Mouse (Mus musculus) adrenal gland, postnatal 25 days (tissue): ENCODE data around the gene B4galnt2. TPM values are rescaled to one million over a fixed set of nuclear protein-coding genes. Genes with fewer than 3 reads are reported as not detected.

Experiments used
- DNase-seq: peaks from one replicate; pipeline ENCODE4 v3.0.0; 2021; ENCODE audit warnings: mixed read lengths
- microRNA-seq, 2 experiments: library from miRNA; unstranded; fragments of <30 nt; microRNA quantifications; one replicate each; pipeline ENCODE4 v1.2.0; 2021
- total RNA-seq: library from RNA; stranded (reverse); gene quantifications from 2 replicates; pipeline ENCODE4 v1.2.3, GENCODE M21; 2021

B4galnt2 gene
- total RNA-seq, 1 experiment from 2014 or later, result not detected

DNA sequence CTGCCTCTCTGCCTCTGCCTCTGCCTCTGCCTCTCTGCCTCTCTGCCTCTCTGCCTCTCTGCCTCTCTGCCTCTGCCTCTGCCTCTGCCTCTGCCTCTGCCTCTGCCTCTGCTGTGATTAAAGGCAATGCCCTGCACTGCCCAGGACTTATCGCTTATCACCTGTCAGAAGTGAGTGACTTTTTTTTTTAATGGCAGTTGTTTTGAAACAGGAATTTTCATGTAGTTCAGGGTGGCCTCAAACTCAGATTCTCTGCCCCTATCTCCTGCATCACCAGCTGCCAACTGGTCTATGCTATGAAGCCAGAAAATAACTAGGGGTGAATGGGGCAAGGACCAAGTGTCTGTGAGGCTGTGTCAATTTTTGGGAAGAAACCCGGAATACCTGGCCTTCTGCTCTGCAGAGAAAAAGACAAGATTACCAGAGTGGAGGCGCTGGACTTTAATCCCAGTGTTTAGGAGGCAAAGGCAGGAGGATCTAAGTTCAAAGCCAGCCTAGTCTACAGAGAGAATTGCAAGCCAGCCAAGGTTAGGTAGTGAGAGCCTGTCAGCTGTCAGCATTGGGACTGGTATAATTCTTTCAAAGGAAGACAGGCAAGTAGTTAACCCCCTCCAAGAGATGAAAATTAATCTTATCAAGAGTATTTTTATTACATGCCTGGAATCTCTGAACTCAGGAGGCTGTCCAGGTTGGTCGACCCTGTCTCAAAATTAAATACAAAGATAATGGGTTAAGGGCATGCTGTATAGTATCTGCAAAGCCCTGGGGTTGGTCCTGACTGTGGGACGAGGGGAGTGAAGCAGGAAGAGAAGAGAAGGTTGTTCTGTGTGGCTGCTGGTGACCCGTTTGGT is 88.1 kb downstream of the B4galnt2 start:
- no peak for DNase-seq

DNA sequence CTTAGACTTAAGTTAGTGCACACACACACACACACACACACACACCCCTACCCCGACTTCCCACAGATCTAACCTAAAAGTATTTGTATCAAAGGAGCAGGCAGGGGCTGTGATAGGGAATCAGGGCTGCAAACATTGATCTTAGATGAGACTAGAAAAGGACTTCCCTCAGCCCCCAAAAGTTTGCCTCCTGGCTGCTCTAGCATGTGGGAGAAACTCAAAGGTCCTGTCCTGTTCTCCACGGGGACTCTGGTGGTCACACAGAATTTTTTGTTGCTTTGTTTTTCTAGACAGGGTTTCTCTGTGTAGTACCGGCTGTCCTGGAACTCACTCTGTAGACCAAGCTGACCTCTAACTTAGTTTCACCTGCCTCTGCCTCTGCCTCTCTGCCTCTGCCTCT is 89.1 kb downstream of the B4galnt2 start:
- DNase-seq, result no peak

DNA sequence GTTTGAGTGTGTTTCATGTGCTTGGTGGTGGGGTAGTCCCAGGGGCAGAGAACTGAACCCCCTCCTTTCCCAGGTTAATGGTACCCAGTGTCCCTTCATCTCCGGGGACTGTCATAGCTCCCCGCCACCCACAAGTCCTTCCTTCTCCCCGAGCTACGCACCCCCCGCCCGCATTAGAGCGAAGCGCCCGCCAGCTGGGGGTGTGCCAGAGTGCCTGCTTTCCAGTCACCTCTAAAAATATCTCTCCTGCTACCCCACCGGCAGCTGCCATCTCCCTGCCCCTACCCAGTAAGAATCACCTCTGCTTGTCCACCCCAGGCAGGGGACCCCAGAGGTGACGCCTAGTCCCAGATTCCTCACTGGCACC is 89.8 kb downstream of the B4galnt2 start:
- peak; percentile 81 for DNase-seq

DNA sequence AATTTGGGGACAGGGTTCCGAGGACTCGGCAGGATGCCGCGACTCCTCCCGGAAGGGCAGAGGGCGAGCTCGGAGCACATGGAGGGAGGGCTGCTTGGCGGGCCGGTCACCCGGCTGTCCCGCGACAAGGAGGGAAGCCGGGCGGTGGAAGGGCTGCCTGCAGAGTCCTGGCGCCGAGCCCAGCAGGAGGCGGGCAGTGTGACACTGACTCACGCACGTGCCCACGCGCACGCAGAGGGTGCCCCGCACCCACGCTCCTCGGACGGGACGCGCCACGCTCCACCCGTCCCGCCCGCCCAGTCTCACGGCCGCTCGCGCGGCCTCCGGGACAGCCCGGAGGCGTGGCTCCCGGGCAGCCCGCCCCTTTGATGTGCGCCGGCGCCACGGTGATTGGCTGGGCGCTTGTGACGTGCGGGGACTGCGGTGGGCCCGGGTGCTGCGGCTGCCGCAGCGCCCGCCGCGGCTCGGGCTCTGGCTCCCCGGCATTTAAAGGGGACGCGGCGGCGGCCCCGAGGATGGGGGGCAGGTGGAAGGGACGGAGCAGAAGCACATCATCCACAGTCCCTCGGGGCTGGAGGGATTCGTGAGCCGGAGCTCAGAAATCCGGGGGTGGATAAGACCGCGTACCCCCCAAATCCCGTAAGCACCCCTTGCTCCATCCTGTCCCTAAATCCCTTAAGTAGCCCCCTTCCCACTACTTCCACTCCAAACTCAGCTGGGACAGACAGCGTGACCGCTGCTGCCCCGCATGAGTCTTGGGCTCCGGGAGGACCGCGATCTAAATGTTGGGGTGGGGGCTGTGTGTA is 90.4 kb downstream of the B4galnt2 start, which contains the start of gene Phospho1:
Phospho1 (plus strand) TSS at position 429 of the 806 bp plus-strand sequence.
- DNase-seq, result peak; percentile 95

DNA sequence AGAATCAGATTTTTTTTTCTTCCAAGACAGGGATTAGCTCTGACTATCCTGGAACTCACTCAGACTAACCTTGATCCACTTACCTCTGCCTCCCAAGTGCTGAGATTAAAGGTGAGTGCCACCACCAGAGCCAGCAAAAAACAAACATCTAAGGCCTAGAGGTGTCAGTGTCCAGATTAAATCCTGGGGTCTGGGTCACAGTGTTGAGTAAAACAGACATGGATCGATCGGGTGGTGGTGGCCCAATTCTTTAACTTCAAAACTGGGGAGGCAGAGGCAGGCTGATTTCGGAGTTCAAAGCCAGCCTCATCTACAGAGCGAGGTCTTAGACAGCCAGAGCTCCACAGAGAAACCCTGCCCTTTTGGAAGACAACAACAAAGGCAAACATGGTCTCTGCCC is 92.3 kb downstream of the B4galnt2 start:
- no peak for DNase-seq

DNA sequence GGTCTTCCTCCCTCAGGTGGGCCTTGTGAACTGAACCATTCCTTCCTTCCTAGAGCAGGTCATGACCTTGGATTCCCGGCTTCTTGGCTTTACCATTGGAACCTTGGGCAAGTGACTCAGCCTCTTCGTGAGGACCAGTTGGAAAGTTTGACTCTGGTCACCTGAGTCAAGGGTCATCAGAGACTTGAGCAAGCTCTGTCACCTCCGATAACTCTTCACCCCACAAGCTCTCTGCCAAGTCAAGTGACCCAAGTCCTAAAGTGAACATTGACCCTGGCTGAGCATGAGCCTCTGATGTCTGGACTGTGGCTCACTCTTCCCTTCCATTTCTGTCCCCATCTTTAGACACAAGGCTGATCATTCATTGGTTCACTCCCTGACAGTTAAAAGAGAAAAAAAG is 93.2 kb downstream of the B4galnt2 start:
- DNase-seq, result no peak

DNA sequence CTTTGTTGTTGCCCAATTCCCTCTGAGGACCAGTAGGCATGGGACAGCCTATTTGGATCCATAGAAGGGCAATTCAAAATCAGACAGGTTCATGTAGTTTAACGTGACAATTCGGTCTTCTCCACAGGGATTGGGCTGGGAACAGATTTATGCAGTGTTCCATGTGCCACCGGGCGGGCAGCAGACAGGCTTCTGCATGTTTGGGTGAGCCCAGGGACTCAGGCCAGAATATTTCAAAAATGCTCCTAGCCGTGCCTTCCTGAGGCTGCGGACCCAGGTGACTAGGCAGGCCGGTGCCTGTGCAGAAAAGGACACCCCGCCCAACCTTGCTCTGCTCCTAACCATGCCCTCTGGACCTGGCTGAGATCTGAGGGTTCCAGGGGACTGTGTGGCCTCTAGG is 95.6 kb downstream of the B4galnt2 start:
- no peak for DNase-seq

Small RNA genes lying within 50 kb of the gene (microRNA-seq; reads per million reads assigned to microRNA genes)
- 0 reads per million in 2 experiments for gene Mir3063

Other genes starting within 250 kb of the B4galnt2 start
- 225 and 315 TPM in 2 replicates for gene Phb, start 247.9 kb downstream of the B4galnt2 start, total RNA-seq
- 40.8 and 51.1 TPM in 2 replicates for gene Zfp652, start 202.2 kb downstream of the B4galnt2 start, total RNA-seq
- 1.1 and 1.4 TPM in 2 replicates for gene B130006D01Rik, start 191.3 kb downstream of the B4galnt2 start, total RNA-seq
- 133 and 225 TPM in 2 replicates for gene Phospho1, start 90.4 kb downstream of the B4galnt2 start, total RNA-seq
- gene Gngt2, start 77.7 kb downstream of the B4galnt2 start, total RNA-seq, result 16.2 and 20.1 TPM in 2 replicates
- 15.2 and 16.7 TPM in 2 replicates for gene Abi3, start 72.4 kb downstream of the B4galnt2 start, total RNA-seq
- 3.9 and 5.1 TPM in 2 replicates for gene Igf2bp1, start 91.0 kb upstream of the B4galnt2 start, total RNA-seq
- gene Gip, start 109.7 kb upstream of the B4galnt2 start, total RNA-seq, result not detected in 2 replicates
- 85.0 and 87.0 TPM in 2 replicates for gene Snf8, start 120.0 kb upstream of the B4galnt2 start, total RNA-seq
- gene Ube2z, start 150.5 kb upstream of the B4galnt2 start, total RNA-seq, result 46.2 and 48.4 TPM in 2 replicates
- 260 and 278 TPM in 2 replicates for gene Atp5g1, start 160.8 kb upstream of the B4galnt2 start, total RNA-seq
- gene Calcoco2, start 197.1 kb upstream of the B4galnt2 start, total RNA-seq, result not detected in 2 replicates
- not detected in 2 replicates for gene Ttll6, start 218.9 kb upstream of the B4galnt2 start, total RNA-seq